Mouse (Mus musculus) E14TG2a.4 (cell line): ENCODE measurements around the gene Mapre1.

ENCODE experiments used
- CTCF ChIP-seq: conservative IDR thresholded peaks from 2 replicates; pipeline ENCODE4 v1.5.1; 2014; ENCODE audit warnings: low read length
- NANOG ChIP-seq: IDR thresholded peaks from 2 replicates; pipeline ENCODE4 v1.6.1; 2014; ENCODE audit warnings: borderline replicate concordance, low read length, mixed read lengths
- POU5F1 ChIP-seq: IDR thresholded peaks from 2 replicates; pipeline ENCODE4 v1.6.1; 2014; ENCODE audit warnings: low read length, borderline replicate concordance

DNA sequence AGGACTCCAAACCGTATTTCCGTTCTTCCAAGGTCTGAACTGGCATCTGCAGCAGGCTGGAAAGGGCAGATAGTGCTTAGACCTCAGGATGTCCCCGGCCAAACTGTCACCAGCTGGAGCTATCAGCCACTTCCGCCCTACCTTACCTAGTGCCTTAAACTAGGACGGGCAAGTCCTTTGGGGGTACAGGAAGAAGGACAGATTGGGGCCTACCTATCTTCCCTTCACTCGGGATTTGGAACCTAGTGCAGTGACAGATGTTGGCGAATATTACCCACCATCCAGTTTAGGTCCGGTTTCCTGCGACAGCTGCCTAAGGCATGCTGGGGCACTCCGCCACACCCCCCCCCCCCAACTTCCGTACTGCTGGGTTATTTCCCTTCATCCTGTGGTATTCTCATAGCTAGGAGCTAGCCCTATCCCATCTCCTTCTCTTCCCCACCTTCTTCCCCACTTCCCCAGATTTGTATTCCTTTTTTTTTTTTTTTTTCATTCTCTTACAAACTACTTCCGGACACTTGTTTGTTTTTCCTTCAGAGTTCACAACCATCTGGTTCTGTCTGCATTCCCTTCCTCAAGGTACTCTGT is 38.4 kb downstream of the Mapre1 start, which contains the start of gene Efcab8:
- TF ChIP-seq CTCF (no peak), POU5F1 (no peak), NANOG (no peak)
